Mouse (Mus musculus) limb, embryonic 14.5 days (tissue): Measurements from ENCODE around the gene Rims3. TPM values are rescaled to one million over a fixed set of nuclear protein-coding genes. Genes with fewer than 3 reads are reported as not detected.

ENCODE experiments used
- ATAC-seq: fragments of 200-750 bp; cut with Nextera tagmentation; 2 replicates; pipeline ENCODE4 v1.8.0; 2017; ENCODE audit warnings: low read depth, moderate number of reproducible peaks, moderate TSS enrichment; ENCODE audit not compliant: low FRiP score
- DNase-seq: peaks from one replicate; pipeline ENCODE4 v3.0.0-alpha.2; 2015; ENCODE audit warnings: low spot score
- H3K27ac ChIP-seq: fragments of 300-500 bp; sonication (generic); replicated peaks from 2 replicates; pipeline ENCODE4 v1.5.1; 2014; ENCODE audit warnings: low read depth, mild to moderate bottlenecking, low read length, moderate library complexity, mixed read lengths
- H3K27me3 ChIP-seq: fragments of 300-500 bp; sonication (generic); 2 replicates; pipeline ENCODE4 v1.6.1; 2014; ENCODE audit warnings: low read length, mixed read lengths; ENCODE audit not compliant: control insufficient read depth, insufficient read depth
- H3K36me3 ChIP-seq: fragments of 300-500 bp; sonication (generic); 2 replicates; pipeline ENCODE4 v1.6.1; 2014; ENCODE audit warnings: mild to moderate bottlenecking, low read length, moderate library complexity, mixed read lengths; ENCODE audit not compliant: control insufficient read depth, insufficient read depth
- H3K4me1 ChIP-seq: fragments of 300-500 bp; sonication (generic); 2 replicates; pipeline ENCODE4 v1.6.1; 2014; ENCODE audit warnings: antibody characterized with exemption, low read length, mixed read lengths; ENCODE audit not compliant: control insufficient read depth, insufficient read depth
- H3K4me2 ChIP-seq: fragments of 300-500 bp; sonication (generic); replicated peaks from 2 replicates; pipeline ENCODE4 v1.6.1; 2014; ENCODE audit warnings: low read depth, mild to moderate bottlenecking, low read length, moderate library complexity; ENCODE audit not compliant: severe bottlenecking
- H3K4me3 ChIP-seq: fragments of 300-500 bp; sonication (generic); replicated peaks from 2 replicates; pipeline ENCODE4 v1.5.1; 2014; ENCODE audit warnings: low read length
- H3K9ac ChIP-seq: fragments of 300-500 bp; sonication (generic); 2 replicates; pipeline ENCODE4 v1.6.1; 2014; ENCODE audit warnings: mild to moderate bottlenecking, low read depth, low read length, moderate library complexity; ENCODE audit not compliant: severe bottlenecking
- H3K9me3 ChIP-seq: fragments of 300-500 bp; sonication (generic); 2 replicates; pipeline ENCODE4 v1.6.1; 2016; ENCODE audit warnings: low read length; ENCODE audit not compliant: control insufficient read depth
- POLR2A ChIP-seq: fragments of 200-500 bp; IDR thresholded peaks from 2 replicates; pipeline ENCODE4 v1.8.0; 2012; ENCODE audit warnings: inconsistent platforms, mild to moderate bottlenecking, moderate library complexity, borderline replicate concordance; ENCODE audit not compliant: insufficient read depth, insufficient read length; ENCODE audit errors: extremely low read depth
- WGBS: fragments of 180-500 bp; shearing (Covaris S2); extraction: QIAGEN DNeasy Blood & Tissue Kit; methylation state at CpG from one replicate; pipeline ENCODE4 v1.1.7; 2014; 5-methylcytosine and 5-hydroxymethylcytosine counted together
- polyA plus RNA-seq, 2 experiments: library from polyadenylated mRNA; depleted of rRNA in 1 of 2; stranded (reverse) in 1 of 2; unstranded in 1 of 2; fragments of >200 nt; fragmentation: Nextera tagmentation in 1 of 2; extraction: Ambion mirVana in 1 of 2; gene quantifications; 2 replicates each; pipeline versions ENCODE4 v1.2.1 to v1.2.3; 2012 to 2014

The Rims3 gene
- polyA plus RNA-seq, 2 experiments: 0.55 to 0.75 TPM

GRCm38 (mm10) chr4:120831472-120831871, 23.1 kb upstream of the Rims3 start, which contains the start of gene Nfyc:
Gene Nfyc (minus strand): TSS chr4:120831572.
- WGBS: 89% methylated on average over 4 of the region's 4 CpGs
- Histone ChIP-seq H3K4me2 (no peak within 1 kb of the TSS), H3K27ac (no peak within 1 kb of the TSS), H3K36me3 (no peaks in the 10 kb centered on the region), H3K9me3 (no peaks in the 10 kb centered on the region), H3K27me3 (no peaks in the 10 kb centered on the region), H3K4me1 (no peaks in the 10 kb centered on the region), H3K9ac (no peak within 1 kb of the TSS), H3K4me3 (no peak within 1 kb of the TSS)
- ATAC-seq (no peak), DNase-seq (no peak)
- TF ChIP-seq POLR2A: no peak

DNA sequence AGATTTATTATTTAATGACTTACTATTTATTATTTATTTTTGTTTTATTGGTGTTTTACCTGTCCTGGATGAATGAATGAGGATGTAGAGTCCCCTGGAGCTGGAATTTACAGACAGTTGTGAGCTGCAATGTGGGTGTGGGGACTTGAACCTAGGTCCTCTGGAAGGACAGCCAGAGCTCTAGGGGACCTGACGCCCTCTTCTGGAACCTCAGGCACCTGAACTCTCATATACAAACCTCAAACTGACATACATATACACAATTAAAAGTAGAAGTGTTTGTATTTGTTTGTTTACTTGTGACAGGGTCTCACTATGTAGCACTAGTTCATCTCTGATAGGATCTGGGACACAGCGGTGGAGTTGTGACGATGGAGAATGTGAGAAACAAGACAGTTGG, 13.3 kb upstream of the Rims3 start:
- TF ChIP-seq POLR2A: no peak
- Histone ChIP-seq H3K9ac (no peak overlapping the region), H3K4me2 (no peak overlapping the region), H3K27me3 (no peaks in the 10 kb centered on the region), H3K4me3 (no peak overlapping the region), H3K4me1 (no peaks in the 10 kb centered on the region), H3K9me3 (no peaks in the 10 kb centered on the region), H3K36me3 (no peaks in the 10 kb centered on the region), H3K27ac (no peak overlapping the region)
- DNase-seq (no peak), ATAC-seq (no peak)
- 87% methylated on average over 3 of the region's 3 CpGs for WGBS

DNA sequence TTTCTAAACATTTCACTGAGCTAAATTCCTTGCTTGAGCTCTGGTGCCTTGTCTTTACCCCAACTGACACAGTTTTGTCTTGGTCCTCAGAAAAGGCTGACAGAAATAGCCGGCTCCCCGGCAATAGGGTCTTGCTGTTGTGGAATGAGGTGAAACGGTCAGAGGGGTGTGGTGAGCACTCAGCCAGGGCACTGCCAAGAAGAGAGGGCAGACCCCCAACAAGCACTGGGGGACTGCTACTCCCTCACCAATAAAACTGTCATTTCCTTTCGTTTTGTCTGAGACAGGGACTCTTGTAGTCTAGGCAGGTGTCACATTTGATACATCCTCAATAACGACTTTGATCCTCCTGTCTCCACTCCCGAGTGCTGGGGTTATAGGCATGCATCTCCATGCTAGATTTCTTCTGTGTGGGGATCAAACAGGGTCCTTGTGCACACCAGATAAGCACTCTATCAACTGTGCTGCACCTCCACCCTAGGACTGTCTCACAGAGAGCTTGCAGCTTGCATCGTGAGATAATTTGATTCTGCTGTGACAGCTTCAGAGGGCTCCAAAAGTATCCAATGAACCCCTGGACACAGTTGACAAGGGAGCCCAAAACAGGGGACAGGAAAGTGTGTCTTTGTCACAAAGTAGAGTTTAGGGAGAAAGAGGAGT, 10.1 kb upstream of the Rims3 start:
- ATAC-seq: no peak
- no peak overlapping the region for H3K27ac ChIP-seq
- H3K4me1 ChIP-seq: no peaks in the 10 kb centered on the region
- H3K36me3 ChIP-seq: no peaks in the 10 kb centered on the region
- no peaks in the 10 kb centered on the region for H3K27me3 ChIP-seq
- H3K4me3 ChIP-seq: no peak overlapping the region
- H3K4me2 ChIP-seq: no peak overlapping the region
- no peak for TF ChIP-seq POLR2A
- no peak for DNase-seq
- H3K9ac ChIP-seq: no peak overlapping the region
- WGBS: 29% methylated on average over 7 of the region's 7 CpGs
- H3K9me3 ChIP-seq: no peaks in the 10 kb centered on the region

DNA sequence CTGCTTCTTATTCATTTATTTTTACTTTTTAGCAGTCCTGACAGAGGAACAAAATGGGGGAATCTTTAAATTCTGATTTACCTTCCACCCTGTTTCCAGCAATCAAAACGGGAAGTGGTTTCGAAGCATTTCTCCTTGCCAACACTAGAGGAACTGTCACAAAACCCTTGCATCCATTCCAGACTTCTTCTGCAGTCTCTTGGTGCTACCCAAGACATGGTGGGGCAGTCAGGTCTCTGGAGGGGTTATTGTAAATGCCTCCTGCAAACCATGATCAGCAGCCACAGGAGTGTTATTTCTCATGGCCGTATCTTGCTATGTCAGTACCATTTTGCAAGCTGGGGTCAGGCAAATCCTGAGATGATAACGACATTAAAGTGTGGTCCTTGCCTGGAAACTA, 9.5 kb upstream of the Rims3 start:
- 75% methylated on average over 4 of the region's 4 CpGs for WGBS
- no peak overlapping the region for H3K9ac ChIP-seq
- H3K4me2 ChIP-seq: no peak overlapping the region
- no peak overlapping the region for H3K4me3 ChIP-seq
- ATAC-seq (no peak), DNase-seq (no peak)
- no peaks in the 10 kb centered on the region for H3K9me3 ChIP-seq
- TF ChIP-seq POLR2A: no peak
- H3K4me1 ChIP-seq: no peaks in the 10 kb centered on the region
- H3K27ac ChIP-seq: no peak overlapping the region
- no peaks in the 10 kb centered on the region for H3K36me3 ChIP-seq
- H3K27me3 ChIP-seq: no peaks in the 10 kb centered on the region

DNA sequence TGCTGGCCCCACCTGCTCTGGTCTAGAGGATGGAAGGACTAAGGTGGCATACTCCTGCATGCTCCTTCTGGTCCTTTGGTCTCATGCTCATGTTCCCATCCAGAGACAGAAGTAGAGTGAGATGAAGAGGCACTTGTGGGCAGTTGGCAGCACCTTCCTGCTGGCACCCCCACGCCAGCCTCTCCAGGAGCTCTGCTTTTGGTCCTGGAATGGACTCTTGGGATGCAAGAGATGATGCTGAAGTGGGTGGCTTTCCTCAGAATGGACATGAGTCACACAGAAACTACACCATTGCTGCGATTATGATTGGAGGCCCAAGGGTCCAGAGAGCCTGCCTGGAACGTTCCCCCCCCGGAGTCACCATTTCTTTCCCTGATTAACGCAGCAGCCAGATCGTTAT, 5.7 kb upstream of the Rims3 start:
- Histone ChIP-seq H3K36me3 (no peaks in the 10 kb centered on the region), H3K9ac (no peak overlapping the region), H3K4me3 (no peak overlapping the region), H3K4me2 (no peak overlapping the region), H3K4me1 (no peaks in the 10 kb centered on the region), H3K9me3 (no peaks in the 10 kb centered on the region), H3K27ac (no peak overlapping the region), H3K27me3 (peaks cover 4% of the 10 kb centered on the region; the same call in 1 of the 2 replicates)
- no peak for TF ChIP-seq POLR2A
- DNase-seq (no peak), ATAC-seq (no peak)
- WGBS: 70% methylated on average over 6 of the region's 6 CpGs
